8 mouse cellular contexts compared by ENCODE assay signal in genomic region chr11:97021873-97022484, GRCm38 (mm10). TPM values are rescaled to one million over a fixed set of nuclear protein-coding genes. Genes with fewer than 3 reads are reported as not detected.
DNase-seq lines count a peak whose midpoint lies in the region; ATAC-seq and TF ChIP-seq lines count a peak whose summit lies in the region.

No protein-coding gene starts in this region.

- no peaks in the 10 kb centered on the region for H3K36me3 ChIP-seq in embryonic facial prominence, embryonic 10.5 days (replicated peaks)
- no peaks in the 10 kb centered on the region for H3K36me3 ChIP-seq in limb, embryonic 14.5 days (ENCODE audit: control insufficient read depth, insufficient read depth, low read length)
- H3K36me3 ChIP-seq in midbrain, embryonic 15.5 days (replicated peaks): no peaks in the 10 kb centered on the region
- no peaks in the 10 kb centered on the region for H3K36me3 ChIP-seq in spleen, adult 2 months (ENCODE audit: control insufficient read depth, insufficient read depth, low read length)

- no peak for TF ChIP-seq POLR2A in limb, embryonic 14.5 days (IDR thresholded peaks at IDR 0.05; ENCODE audit: borderline replicate concordance, extremely low read depth, insufficient read depth, insufficient read length)
- TF ChIP-seq POLR2A in spleen, adult 2 months (IDR thresholded peaks at IDR 0.05; ENCODE audit: low read depth, low read length): no peak

- WGBS in embryonic facial prominence, embryonic 10.5 days: under 1% methylated on average over 50 of the region's 50 CpGs
- 2% methylated on average over 47 of the region's 50 CpGs for WGBS in limb, embryonic 14.5 days
- 1% methylated on average over 50 of the region's 50 CpGs for WGBS in midbrain, embryonic 15.5 days
- WGBS in spleen, adult 2 months: under 1% methylated on average over 50 of the region's 50 CpGs

- H3K4me1 ChIP-seq in embryonic facial prominence, embryonic 10.5 days: peaks cover 59% of the 10 kb centered on the region
- peaks cover 15% of the 10 kb centered on the region for H3K4me1 ChIP-seq in limb, embryonic 14.5 days (ENCODE audit: control insufficient read depth, insufficient read depth, low read length)
- H3K4me1 ChIP-seq in midbrain, embryonic 15.5 days: peaks cover 31% of the 10 kb centered on the region
- peaks cover 19% of the 10 kb centered on the region for H3K4me1 ChIP-seq in spleen, adult 2 months (ENCODE audit: control insufficient read depth, insufficient read depth, insufficient read length)

- H3K9ac ChIP-seq in limb, embryonic 14.5 days (ENCODE audit: low read depth, low read length, severe bottlenecking): peak overlapping the region; percentile 54
- peak overlapping the region; percentile 39 for H3K9ac ChIP-seq in midbrain, embryonic 15.5 days

- peak overlapping the region; percentile 63 for H3K4me3 ChIP-seq in embryonic facial prominence, embryonic 10.5 days
- H3K4me3 ChIP-seq in limb, embryonic 14.5 days (replicated peaks; ENCODE audit: low read length): peak overlapping the region; percentile 46
- H3K4me3 ChIP-seq in midbrain, embryonic 15.5 days: peak overlapping the region; percentile 45
- peak overlapping the region; percentile 65 for H3K4me3 ChIP-seq in spleen, adult 2 months (ENCODE audit: extremely low read depth, insufficient read depth, insufficient read length)

- H3K27me3 ChIP-seq in embryonic facial prominence, embryonic 10.5 days (replicated peaks; ENCODE audit: low read depth, poor library complexity, severe bottlenecking): peaks cover 90% of the 10 kb centered on the region
- H3K27me3 ChIP-seq in limb, embryonic 14.5 days (ENCODE audit: control insufficient read depth, insufficient read depth, low read length): peaks cover 64% of the 10 kb centered on the region
- H3K27me3 ChIP-seq in midbrain, embryonic 15.5 days (replicated peaks): peaks cover 82% of the 10 kb centered on the region
- peaks cover 28% of the 10 kb centered on the region for H3K27me3 ChIP-seq in spleen, adult 2 months (ENCODE audit: control insufficient read depth, insufficient read depth, low read length)

- no peaks in the 10 kb centered on the region for H3K9me3 ChIP-seq in embryonic facial prominence, embryonic 10.5 days
- no peaks in the 10 kb centered on the region for H3K9me3 ChIP-seq in limb, embryonic 14.5 days (ENCODE audit: control insufficient read depth, low read length)
- no peaks in the 10 kb centered on the region for H3K9me3 ChIP-seq in midbrain, embryonic 15.5 days

- peak; percentile 35; the same call in 1 of the 2 replicates for ATAC-seq in limb, embryonic 14.5 days (ENCODE audit: low FRiP score, low read depth)
- peak; percentile 60; the same call in 1 of the 2 replicates for ATAC-seq in midbrain, embryonic 15.5 days (replicated peaks)

- H3K4me2 ChIP-seq in limb, embryonic 14.5 days (replicated peaks; ENCODE audit: low read depth, low read length, severe bottlenecking): peak overlapping the region; percentile 76
- peak overlapping the region; percentile 80 for H3K4me2 ChIP-seq in midbrain, embryonic 15.5 days

- H3K27ac ChIP-seq in embryonic facial prominence, embryonic 10.5 days (replicated peaks): peak overlapping the region; percentile 77
- H3K27ac ChIP-seq in limb, embryonic 14.5 days (replicated peaks; ENCODE audit: low read depth, low read length): no peak overlapping the region
- H3K27ac ChIP-seq in midbrain, embryonic 15.5 days: no peak overlapping the region
- H3K27ac ChIP-seq in spleen, adult 2 months (ENCODE audit: insufficient read depth, low read length): peak overlapping the region; percentile 34

- peak; percentile 55 to 65 for DNase-seq in left cerebral cortex, adult 18-20 months (ENCODE audit: low spot score in 2 of 2)
- no peak for DNase-seq in left cerebral cortex, adult 11 months (ENCODE audit: low spot score)
- peak; percentile 84 for DNase-seq in embryonic facial prominence, embryonic 10.5 days (ENCODE audit: low spot score)
- DNase-seq in heart, adult 18-20 months: peak; percentile 74 to 86
- DNase-seq in kidney, adult 11 months: peak; percentile 74
- DNase-seq in limb, embryonic 14.5 days (ENCODE audit: low spot score): peak; percentile 55
- DNase-seq in spleen, adult 2 months (ENCODE audit: low read depth in 1 of 2, low spot score in 2 of 2): peak; percentile 59 to 79

- TF ChIP-seq CTCF in spleen, adult 2 months (IDR thresholded peaks at IDR 0.05; ENCODE audit: extremely low read depth, insufficient read depth, insufficient read length, insufficient replicate concordance): peak; percentile 83

RNA-seq across cellular contexts. Expression of gene Scrn2, which starts 7.8 kb away (rescaled TPM):
- total RNA-seq in left cerebral cortex, adult 18-20 months (2021): 1 to 10 TPM; 4.2 to 4.6 TPM
- 43.5 and 43.8 TPM in 2 replicates for polyA plus RNA-seq in embryonic facial prominence, embryonic 10.5 days (2016; fragmentation: Nextera tagmentation; extraction: Ambion mirVana)
- 10 to 100 TPM; 15.4 TPM for total RNA-seq in heart, adult 18-20 months (2021)
- polyA plus RNA-seq in limb, embryonic 14.5 days (2012; rRNA removed): 23.3 and 29.0 TPM in 2 replicates
- 20.3 and 21.4 TPM in 2 replicates for polyA plus RNA-seq in limb, embryonic 14.5 days (2014; fragmentation: Nextera tagmentation; extraction: Ambion mirVana)
- 15.0 and 16.4 TPM in 2 replicates for polyA plus RNA-seq in midbrain, embryonic 15.5 days (2015; fragmentation: Nextera tagmentation; extraction: Ambion mirVana)
- polyA plus RNA-seq in spleen, adult 2 months (2012; rRNA removed): 10.0 and 12.3 TPM in 2 replicates

RNA-seq across cellular contexts. Expression of gene Sp6, which starts 8.8 kb away (rescaled TPM):
- 1 to 10 TPM; 1.4 to 2.0 TPM for total RNA-seq in left cerebral cortex, adult 18-20 months (2021)
- 4.4 and 7.4 TPM in 2 replicates for polyA plus RNA-seq in embryonic facial prominence, embryonic 10.5 days (2016; fragmentation: Nextera tagmentation; extraction: Ambion mirVana)
- under 1 TPM in 1 of 2 experiments, not detected in 1; 0.21 TPM for total RNA-seq in heart, adult 18-20 months (2021)
- 4.8 and 5.6 TPM in 2 replicates for polyA plus RNA-seq in limb, embryonic 14.5 days (2012; rRNA removed)
- polyA plus RNA-seq in limb, embryonic 14.5 days (2014; fragmentation: Nextera tagmentation; extraction: Ambion mirVana): 3.9 and 4.5 TPM in 2 replicates
- polyA plus RNA-seq in midbrain, embryonic 15.5 days (2015; fragmentation: Nextera tagmentation; extraction: Ambion mirVana): 0.37 TPM in 1 of 2 replicates, not detected in the other
- polyA plus RNA-seq in spleen, adult 2 months (2012; rRNA removed): 0.57 and 0.82 TPM in 2 replicates

RNA-seq across cellular contexts. Expression of gene Lrrc46, which starts 19.2 kb away (rescaled TPM):
- total RNA-seq in left cerebral cortex, adult 18-20 months (2021): under 1 TPM; 0.33 to 0.37 TPM
- polyA plus RNA-seq in embryonic facial prominence, embryonic 10.5 days (2016; fragmentation: Nextera tagmentation; extraction: Ambion mirVana): 1.2 TPM in 2 replicates
- total RNA-seq in heart, adult 18-20 months (2021): under 1 TPM; 0.25 to 0.36 TPM
- polyA plus RNA-seq in limb, embryonic 14.5 days (2012; rRNA removed): 0.63 and 0.95 TPM in 2 replicates
- polyA plus RNA-seq in limb, embryonic 14.5 days (2014; fragmentation: Nextera tagmentation; extraction: Ambion mirVana): 0.69 and 0.91 TPM in 2 replicates
- polyA plus RNA-seq in midbrain, embryonic 15.5 days (2015; fragmentation: Nextera tagmentation; extraction: Ambion mirVana): 3.4 and 3.8 TPM in 2 replicates
- 0.06 TPM in 1 of 2 replicates, not detected in the other for polyA plus RNA-seq in spleen, adult 2 months (2012; rRNA removed)

RNA-seq across cellular contexts. Expression of gene Mrpl10, which starts 19.4 kb away (rescaled TPM):
- total RNA-seq in left cerebral cortex, adult 18-20 months (2021): 10 to 100 TPM; 67.4 to 70.6 TPM
- 86.6 and 89.9 TPM in 2 replicates for polyA plus RNA-seq in embryonic facial prominence, embryonic 10.5 days (2016; fragmentation: Nextera tagmentation; extraction: Ambion mirVana)
- 10 to 100 TPM; 92.1 to 94.8 TPM for total RNA-seq in heart, adult 18-20 months (2021)
- polyA plus RNA-seq in limb, embryonic 14.5 days (2012; rRNA removed): 84.5 and 92.2 TPM in 2 replicates
- 77.3 and 82.3 TPM in 2 replicates for polyA plus RNA-seq in limb, embryonic 14.5 days (2014; fragmentation: Nextera tagmentation; extraction: Ambion mirVana)
- 54.5 and 60.2 TPM in 2 replicates for polyA plus RNA-seq in midbrain, embryonic 15.5 days (2015; fragmentation: Nextera tagmentation; extraction: Ambion mirVana)
- polyA plus RNA-seq in spleen, adult 2 months (2012; rRNA removed): 57.6 and 58.1 TPM in 2 replicates

RNA-seq across cellular contexts. Expression of gene Osbpl7, which starts 28.4 kb away (rescaled TPM):
- 10 to 100 TPM; 12.9 to 13.2 TPM for total RNA-seq in left cerebral cortex, adult 18-20 months (2021)
- polyA plus RNA-seq in embryonic facial prominence, embryonic 10.5 days (2016; fragmentation: Nextera tagmentation; extraction: Ambion mirVana): 9.7 and 10.0 TPM in 2 replicates
- 1 to 10 TPM; 3.8 to 5.1 TPM for total RNA-seq in heart, adult 18-20 months (2021)
- polyA plus RNA-seq in limb, embryonic 14.5 days (2012; rRNA removed): 12.7 and 15.9 TPM in 2 replicates
- 6.9 and 7.0 TPM in 2 replicates for polyA plus RNA-seq in limb, embryonic 14.5 days (2014; fragmentation: Nextera tagmentation; extraction: Ambion mirVana)
- polyA plus RNA-seq in midbrain, embryonic 15.5 days (2015; fragmentation: Nextera tagmentation; extraction: Ambion mirVana): 12.8 and 14.1 TPM in 2 replicates
- 19.1 and 23.4 TPM in 2 replicates for polyA plus RNA-seq in spleen, adult 2 months (2012; rRNA removed)

Comparison
In these comparisons a context has a peak if more than half of its experiments do, and no peak if none do; other contexts are left out.
1. H3K27ac ChIP-seq: peak in embryonic facial prominence, embryonic 10.5 days (single experiment) and spleen, adult 2 months (single experiment); none in limb, embryonic 14.5 days (single experiment) and midbrain, embryonic 15.5 days (single experiment).
2. Peak in every context shown above with its lines, with median percentiles within 50 percentile points of each other: H3K4me3 ChIP-seq.